In the genomic region with DNA sequence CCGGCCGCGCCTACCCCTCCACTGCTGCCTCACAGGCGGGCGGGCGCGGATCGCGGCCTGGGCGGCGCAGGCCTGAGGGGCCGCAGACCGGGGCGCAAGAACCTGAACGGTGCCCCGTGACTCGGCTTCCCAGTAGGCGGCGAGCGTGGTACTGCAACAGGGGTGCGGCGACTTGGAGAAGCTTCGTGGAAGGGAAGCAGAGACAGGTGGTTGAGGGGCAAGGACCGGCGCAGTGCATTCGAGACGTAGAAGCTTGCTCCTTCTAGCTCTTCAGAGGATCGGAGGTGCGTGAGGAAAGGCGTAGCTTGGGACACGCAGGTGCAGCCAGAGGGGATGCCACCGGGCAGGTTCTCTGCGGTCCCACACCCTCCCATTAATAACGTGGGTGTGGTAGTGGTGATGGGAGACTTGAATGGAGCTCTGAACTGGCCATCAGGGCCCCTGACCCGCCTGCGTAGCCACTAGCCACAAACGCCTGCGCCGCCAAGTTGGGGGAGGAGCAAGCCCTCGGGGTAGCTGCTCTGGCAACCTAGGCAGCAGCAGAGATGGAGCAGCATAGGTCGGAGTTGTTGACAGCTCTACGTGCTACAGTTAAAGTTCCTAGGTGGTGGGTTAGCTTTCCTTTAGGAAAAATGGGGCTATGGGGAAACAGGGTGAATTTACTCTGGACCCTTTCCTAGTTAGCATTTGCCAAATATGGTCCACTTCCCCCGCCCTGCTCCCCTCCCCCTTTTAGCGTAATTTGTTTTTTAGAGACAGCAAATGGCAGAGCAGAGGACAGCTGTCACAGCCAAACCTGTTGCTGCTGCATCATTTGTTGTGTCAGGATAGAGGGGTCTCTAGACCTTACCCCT, we compare ENCODE assay signal across 8 mouse cellular contexts. TPM values are rescaled to one million over a fixed set of nuclear protein-coding genes. Genes with fewer than 3 reads are reported as not detected.
A peak's percentile ranks its signal among the peaks of the same experiment; 100 is the strongest.
DNase-seq lines count a peak whose midpoint lies in the region; ATAC-seq lines count a peak whose summit lies in the region.

No protein-coding gene starts in this region.

- WGBS in intestine, embryonic 15.5 days, result 2% methylated on average over 44 of the region's 44 CpGs

- intact Hi-C loops in gastrocnemius, postnatal 36 days (cut with DNase I), result loop anchor here (2.0 to 10.0 kb wide), 3 partner anchors 40 to 158 kb away; a partner anchor contains a TSS
- intact Hi-C loops in left cerebral cortex, postnatal 14 days (cut with DNase I), result loop anchor here (2.0 kb wide), 1 partner anchor 42 kb away; no protein-coding TSS in a partner anchor

- peaks cover 13% of the 10 kb centered on the region for H3K4me1 ChIP-seq in intestine, embryonic 15.5 days (replicated peaks)

- H3K4me3 ChIP-seq in intestine, embryonic 15.5 days (replicated peaks), result peak overlapping the region; percentile 77

- H3K9me3 ChIP-seq in intestine, embryonic 15.5 days, result no peaks in the 10 kb centered on the region

- peak; percentile 84 for DNase-seq in adrenal gland, postnatal 14 days
- peak; percentile 59 for DNase-seq in embryo, embryonic 9.5 days (ENCODE audit: extremely low spot score)
- DNase-seq in gastrocnemius, postnatal 36 days, result peak; percentile 68 to 74
- peak; percentile 69 to 74 for DNase-seq in left cerebral cortex, postnatal 14 days (ENCODE audit: low spot score in 2 of 2)
- peak; percentile 63 for DNase-seq in right cerebral cortex, postnatal 14 days
- DNase-seq in T-cell, adult 2 months (ENCODE audit: low spot score), result no peak

- H3K4me2 ChIP-seq in intestine, embryonic 15.5 days (replicated peaks), result peak overlapping the region; percentile 95

- no peaks in the 10 kb centered on the region for H3K27me3 ChIP-seq in intestine, embryonic 15.5 days (replicated peaks)

- H3K9ac ChIP-seq in intestine, embryonic 15.5 days, result peak overlapping the region; percentile 71

- H3K36me3 ChIP-seq in intestine, embryonic 15.5 days, result no peaks in the 10 kb centered on the region

- ATAC-seq in intestine, embryonic 15.5 days, result peak; percentile 95
- peak; percentile 63 for ATAC-seq in megakaryocyte progenitor cell, adult 5-6 weeks (replicated peaks; ENCODE audit: poor library complexity)

- peak overlapping the region; percentile 82 for H3K27ac ChIP-seq in intestine, embryonic 15.5 days

RNA-seq across cellular contexts. Expression of a gene that starts 38.1 kb away (rescaled TPM):
- 79.3 and 95.3 TPM in 2 replicates for total RNA-seq in adrenal gland, postnatal 14 days (2021)
- total RNA-seq in gastrocnemius, postnatal 36 days (2021), result 10 to 100 TPM; 39.8 to 41.4 TPM
- 59.9 and 65.1 TPM in 2 replicates for polyA plus RNA-seq in intestine, embryonic 15.5 days (2015; fragmentation: Nextera tagmentation; extraction: Ambion mirVana)
- 10 to 100 TPM; 49.2 to 55.2 TPM for total RNA-seq in left cerebral cortex, postnatal 14 days (2021)
- 177 and 202 TPM in 2 replicates for total RNA-seq in megakaryocyte progenitor cell, adult 5-6 weeks (2015)
- total RNA-seq in megakaryocyte progenitor cell, adult 5-6 weeks (2017), result 240 and 266 TPM in 2 replicates
